Mouse (Mus musculus): Measurements from ENCODE around the gene Kpnb1.

DNA sequence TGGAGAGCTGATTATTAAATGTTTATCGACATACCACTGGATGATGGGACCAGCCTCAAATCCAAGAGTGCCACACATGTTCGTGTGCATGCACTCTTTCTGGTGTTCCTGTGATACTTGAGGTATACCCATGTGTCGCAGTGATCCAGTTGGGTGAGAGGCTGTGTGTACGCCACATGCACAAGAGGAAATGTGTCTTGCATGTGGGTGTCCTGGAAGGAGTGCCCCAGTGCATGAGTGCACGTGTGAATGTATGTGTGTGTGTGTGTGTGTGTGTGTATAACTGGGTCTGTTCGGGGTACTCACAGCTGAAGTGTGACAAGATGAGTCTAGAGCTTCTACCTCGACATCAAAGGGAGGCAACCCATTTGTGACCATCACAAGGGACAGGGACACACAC lies 57.4 kb downstream of the Kpnb1 start:
- TF ChIP-seq CTCF (IDR thresholded peaks at IDR 0.05; ENCODE audit: low read depth): no peak
- no peak for TF ChIP-seq EP300 (IDR thresholded peaks at IDR 0.05; ENCODE audit: low read depth)
